Mouse (Mus musculus) frontal cortex, postnatal 25 days (tissue): ENCODE measurements around the gene Nek6.

Experiments used
- DNase-seq, 2 experiments: peaks; one replicate each; pipeline ENCODE4 v3.0.0; 2022; ENCODE audit warnings: low spot score in 2 of 2

The Nek6 gene

DNA sequence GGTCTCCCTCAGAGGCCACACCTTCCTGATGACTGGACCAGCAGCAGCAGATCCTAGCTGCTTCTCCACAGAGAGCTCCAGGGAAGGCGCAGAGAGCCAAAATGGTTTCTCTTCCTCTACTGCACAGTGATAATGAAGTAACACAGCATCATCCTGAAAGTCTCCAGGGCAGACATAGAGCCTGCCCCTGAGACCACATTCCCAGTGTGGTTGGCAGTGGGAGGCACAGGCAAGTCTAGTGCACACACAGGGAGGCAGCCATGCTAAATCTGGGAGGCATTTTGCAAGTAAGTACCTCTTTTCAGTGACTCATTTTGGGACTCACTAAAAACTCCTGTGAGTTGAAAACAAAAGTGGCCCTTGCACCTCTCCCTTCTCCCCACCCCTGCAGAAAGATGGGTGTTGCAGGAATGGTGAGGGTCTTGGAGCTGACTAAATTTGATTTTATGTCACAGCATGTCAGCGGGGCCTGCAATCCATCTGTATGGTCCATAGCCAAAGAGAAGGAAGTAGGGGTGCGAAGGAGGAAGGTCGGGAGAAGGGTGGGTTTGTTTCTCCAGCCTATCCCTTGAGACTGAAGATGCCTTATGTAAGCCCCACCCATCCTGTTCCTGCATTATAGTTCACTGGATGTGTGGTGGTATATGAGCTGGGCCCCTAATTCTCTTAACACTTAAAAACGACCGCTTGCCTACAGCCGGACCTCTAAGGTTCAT lies 2.3 kb upstream of the Nek6 start:
- no peak for DNase-seq

- peak in 1 of 2 experiments; percentile 32 for DNase-seq
Observed at GRCm38 (mm10) chr2:38510120-38510519, 1.3 kb upstream of the Nek6 start.

DNA sequence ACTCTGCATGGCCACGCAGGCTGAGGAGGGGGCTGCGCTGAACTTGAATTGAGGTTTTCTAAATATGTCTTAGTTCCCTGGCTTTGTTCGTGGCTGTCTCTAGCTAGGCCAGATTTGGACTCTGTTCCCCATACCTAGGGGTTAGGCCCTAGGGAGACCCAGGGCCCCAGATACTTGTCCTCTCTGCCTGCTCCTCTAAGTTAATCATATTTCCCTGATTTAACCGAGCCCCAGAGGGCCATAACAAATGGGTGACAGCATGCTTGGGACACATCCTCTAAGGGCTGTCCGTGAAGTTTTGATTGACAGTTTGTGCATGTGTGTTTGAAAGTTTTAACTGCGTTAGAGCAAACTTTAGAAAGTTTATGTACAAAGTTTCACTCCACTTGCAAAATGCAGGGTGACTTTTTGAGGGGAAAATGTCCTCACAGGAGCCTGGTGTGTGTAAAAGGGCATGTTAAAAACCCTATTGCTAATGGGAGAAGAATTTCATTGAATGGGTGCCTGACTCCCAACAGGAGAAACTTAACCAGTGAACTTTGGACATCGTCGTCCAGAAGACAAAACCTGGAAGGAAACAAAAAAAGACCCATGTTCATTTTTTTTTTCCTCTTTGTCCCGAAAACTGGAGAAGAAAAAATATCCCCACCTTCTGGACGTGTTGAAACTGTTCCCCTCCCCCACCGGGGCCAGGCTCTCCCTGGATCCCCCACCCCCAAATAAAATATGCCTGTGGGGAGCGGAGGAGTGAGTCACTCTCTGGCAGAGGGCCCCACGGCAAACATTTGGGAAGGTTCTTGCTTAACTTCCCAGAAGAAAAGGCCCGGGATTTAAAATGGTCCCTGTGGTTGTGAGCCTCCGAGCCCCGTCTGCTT lies 1.1 kb downstream of the Nek6 start:
- no peak for DNase-seq

- DNase-seq: no peak
Observed at GRCm38 (mm10) chr2:38513183-38513529, 1.7 kb downstream of the Nek6 start.

DNA sequence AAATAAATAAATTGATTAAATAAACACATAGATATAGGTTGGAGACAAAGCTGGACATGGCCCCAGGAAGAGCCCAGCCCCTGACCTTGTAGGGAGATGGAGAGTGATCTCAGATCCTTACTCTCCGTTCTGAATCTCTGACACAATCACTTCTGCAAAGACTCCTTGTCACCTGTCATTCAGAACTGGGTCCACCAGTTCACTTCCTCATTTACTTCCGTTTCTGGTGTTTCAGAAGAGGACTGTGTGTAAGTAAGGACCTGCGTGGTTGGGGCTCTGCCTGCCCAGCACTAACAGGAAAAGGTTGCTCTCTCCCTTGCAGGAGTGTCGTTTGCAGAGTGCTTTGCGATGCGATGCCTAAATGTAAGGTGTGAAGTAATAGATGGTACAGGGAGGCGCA lies 3.0 kb downstream of the Nek6 start:
- no peak for DNase-seq

- DNase-seq: no peak
Observed at GRCm38 (mm10) chr2:38515446-38515845, 4.0 kb downstream of the Nek6 start.

DNA sequence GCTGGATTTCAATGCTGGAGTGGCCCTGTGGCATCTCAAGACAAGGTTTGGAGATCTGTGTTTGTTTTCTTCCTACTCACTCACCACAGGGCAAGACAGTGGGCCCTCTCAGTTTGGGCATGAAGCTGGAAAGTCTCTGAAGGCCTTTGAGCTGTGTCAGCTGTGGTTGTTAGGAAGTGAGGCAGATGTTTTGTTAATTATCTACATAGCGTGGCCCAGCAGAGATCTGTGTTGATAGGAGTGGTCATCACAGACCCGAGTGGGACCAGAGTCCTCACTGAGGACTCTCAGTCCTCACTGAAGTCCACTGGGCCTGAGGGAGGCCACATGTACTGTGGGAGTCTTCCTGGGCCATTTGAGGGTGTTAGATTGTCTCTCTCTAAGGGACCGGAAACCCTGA lies 5.0 kb downstream of the Nek6 start:
- no peak for DNase-seq

- no peak for DNase-seq
Observed at GRCm38 (mm10) chr2:38517045-38517444, 5.6 kb downstream of the Nek6 start.

- DNase-seq: no peak
Observed at GRCm38 (mm10) chr2:38518719-38519118, 7.3 kb downstream of the Nek6 start.

- no peak for DNase-seq
Observed at GRCm38 (mm10) chr2:38519934-38520333, 8.5 kb downstream of the Nek6 start.

- no peak for DNase-seq
Observed at GRCm38 (mm10) chr2:38521618-38522017, 10.2 kb downstream of the Nek6 start.

DNA sequence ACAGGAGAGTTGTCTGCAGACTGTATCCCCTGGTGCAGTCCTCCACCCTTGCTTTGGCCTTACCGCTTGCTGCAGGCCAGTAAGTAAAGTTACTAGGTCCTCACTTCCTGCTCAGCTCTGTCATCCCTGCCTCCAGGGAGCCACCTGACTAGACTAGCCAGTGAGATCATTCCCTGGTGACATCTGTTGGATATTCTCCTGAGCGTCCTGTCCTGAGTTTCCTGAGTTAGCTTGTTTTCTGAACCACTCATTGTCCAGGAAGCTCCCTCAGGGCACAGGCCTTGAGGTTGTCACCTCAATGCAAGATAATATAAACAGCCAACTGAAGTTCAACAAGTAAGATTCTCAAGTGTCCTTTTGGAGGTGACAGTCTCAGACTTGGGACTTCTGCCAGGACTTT lies 10.9 kb downstream of the Nek6 start:
- DNase-seq: no peak

- DNase-seq: no peak
Observed at GRCm38 (mm10) chr2:38523781-38524445, 12.5 kb downstream of the Nek6 start.

DNA sequence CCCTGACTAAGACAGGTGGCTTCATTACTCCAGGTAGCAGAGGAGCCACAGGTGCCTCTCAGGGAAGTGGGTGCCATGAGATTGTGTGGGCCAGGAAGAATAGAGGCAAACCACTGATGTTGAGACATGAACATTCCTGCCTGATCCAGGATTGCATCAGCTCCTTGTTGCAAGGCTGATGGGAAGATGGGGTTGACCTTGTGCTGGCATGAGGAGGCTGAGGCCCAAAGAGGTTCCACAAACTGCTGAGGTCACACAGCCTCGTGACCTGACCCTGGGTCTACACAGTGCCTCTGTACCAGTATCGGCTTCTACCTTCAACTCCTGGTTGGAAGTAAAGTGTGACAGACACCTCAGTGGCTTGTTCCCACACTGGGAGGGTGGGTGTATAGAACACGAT lies 13.6 kb downstream of the Nek6 start:
- DNase-seq: no peak

- DNase-seq: no peak
Observed at GRCm38 (mm10) chr2:38529582-38530152, 18.2 kb downstream of the Nek6 start.

DNA sequence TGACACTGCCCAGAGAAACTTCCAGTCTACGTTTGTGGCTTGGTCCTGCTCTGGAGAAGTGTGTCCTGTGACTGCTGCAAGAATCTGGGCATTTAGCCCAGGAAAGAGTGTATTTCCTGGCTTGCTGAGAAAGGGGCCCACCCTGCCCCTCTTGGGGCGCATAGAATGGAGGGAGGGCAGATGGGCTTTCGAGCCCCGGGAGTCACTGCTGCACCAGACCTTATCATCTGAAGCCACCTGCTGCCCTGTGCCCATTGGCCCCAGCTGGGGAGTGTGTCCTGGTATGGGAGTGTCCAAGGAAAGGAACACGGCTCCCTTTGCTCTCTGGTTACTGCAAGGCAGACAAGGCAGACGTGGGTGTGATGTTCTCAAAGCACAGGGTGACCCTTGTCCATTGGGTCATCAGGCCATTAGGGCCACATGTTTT lies 19.5 kb downstream of the Nek6 start:
- DNase-seq: no peak

- no peak for DNase-seq
Observed at GRCm38 (mm10) chr2:38533322-38533721, 21.9 kb downstream of the Nek6 start.

- no peak for DNase-seq
Observed at GRCm38 (mm10) chr2:38533767-38534166, 22.3 kb downstream of the Nek6 start.

DNA sequence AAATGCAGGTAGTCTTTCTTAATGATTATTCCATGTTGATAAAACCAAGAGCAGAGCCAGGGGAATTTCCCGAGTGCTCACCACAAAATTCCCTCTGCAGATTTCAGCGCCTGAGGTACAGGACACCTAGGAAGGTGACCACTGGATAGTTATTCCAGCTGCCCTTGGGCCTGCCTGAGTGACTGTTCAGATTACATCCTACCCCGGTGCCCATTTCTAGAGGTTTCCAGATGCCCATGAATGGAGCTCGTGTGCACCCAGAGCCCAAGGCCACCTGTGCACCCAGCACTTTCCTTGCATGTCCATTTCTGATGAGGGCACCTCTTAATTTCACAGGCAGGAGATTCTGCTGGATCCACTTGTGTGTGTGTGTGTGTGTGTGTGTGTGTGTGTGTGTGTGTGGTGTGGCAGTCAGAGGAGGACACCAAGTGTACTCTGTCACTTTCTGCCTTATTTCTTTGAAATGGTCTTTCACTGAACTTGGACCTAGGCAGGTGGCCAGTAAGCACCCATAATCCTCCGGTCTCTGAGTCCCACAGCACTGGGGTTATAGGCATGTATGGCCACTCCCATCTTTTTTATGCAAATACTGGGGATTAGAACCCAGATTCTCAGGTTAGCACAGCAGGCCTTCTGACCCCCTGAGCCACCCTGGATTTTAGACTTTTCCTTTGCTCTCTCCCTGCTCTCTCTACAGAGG lies 22.9 kb downstream of the Nek6 start:
- DNase-seq: no peak

DNA sequence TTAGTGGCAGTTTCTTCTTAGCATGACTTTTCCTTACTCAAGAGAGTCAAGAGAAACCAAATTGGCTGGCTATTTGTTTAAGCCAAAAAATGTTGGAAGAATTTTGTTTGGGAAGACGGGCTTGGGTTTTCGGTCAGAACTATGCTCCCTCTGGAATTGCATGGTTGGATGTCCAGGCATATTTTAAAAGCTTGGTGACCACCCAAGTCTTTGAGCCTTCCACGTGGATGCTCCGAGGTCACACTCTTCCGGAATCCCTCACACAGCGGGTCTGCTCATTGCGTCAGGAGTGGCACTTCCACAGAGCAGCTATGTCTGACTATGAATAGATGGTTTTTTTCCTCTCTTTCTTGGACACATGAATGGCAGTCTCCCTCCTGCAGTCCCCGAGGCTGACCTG lies 23.6 kb downstream of the Nek6 start:
- no peak for DNase-seq

GRCm38 (mm10) chr2:38535521-38536220 lies 24.2 kb downstream of the Nek6 start:
- DNase-seq: no peak
